Mouse (Mus musculus) embryonic facial prominence, embryonic 13.5 days (tissue): ENCODE data around the gene Gnpnat1. TPM values are rescaled to one million over a fixed set of nuclear protein-coding genes. Genes with fewer than 3 reads are reported as not detected.

Experiments used
- ATAC-seq: fragments of 200-750 bp; cut with Nextera tagmentation; 2 replicates; pipeline ENCODE4 v1.8.0; 2017; ENCODE audit warnings: low read depth; ENCODE audit not compliant: insufficient number of reproducible peaks, insufficient read depth, low FRiP score, low TSS enrichment
- H3K27ac ChIP-seq: fragments of 300-500 bp; sonication (generic); 2 replicates; pipeline ENCODE4 v1.5.1; 2015; ENCODE audit warnings: moderate library complexity, mild to moderate bottlenecking, inconsistent platforms
- H3K27me3 ChIP-seq: fragments of 300-500 bp; sonication (generic); 2 replicates; pipeline ENCODE4 v1.6.1; 2015; ENCODE audit warnings: mild to moderate bottlenecking, inconsistent platforms
- H3K36me3 ChIP-seq: fragments of 300-500 bp; sonication (generic); 2 replicates; pipeline ENCODE4 v1.6.1; 2015; ENCODE audit warnings: mild to moderate bottlenecking, inconsistent platforms
- H3K4me1 ChIP-seq: fragments of 300-500 bp; sonication (generic); 2 replicates; pipeline ENCODE4 v1.6.1; 2015; ENCODE audit warnings: inconsistent platforms
- H3K4me2 ChIP-seq: fragments of 300-500 bp; sonication (generic); 2 replicates; pipeline ENCODE4 v1.6.1; 2015; ENCODE audit warnings: moderate library complexity, mild to moderate bottlenecking, inconsistent platforms
- H3K4me3 ChIP-seq: fragments of 300-500 bp; sonication (generic); 2 replicates; pipeline ENCODE4 v1.5.1; 2015; ENCODE audit warnings: mild to moderate bottlenecking, inconsistent platforms
- H3K9ac ChIP-seq: fragments of 300-500 bp; sonication (generic); 2 replicates; pipeline ENCODE4 v1.6.1; 2015; ENCODE audit warnings: mild to moderate bottlenecking, inconsistent platforms
- H3K9me3 ChIP-seq: fragments of 300-500 bp; sonication (generic); 2 replicates; pipeline ENCODE4 v1.6.1; 2016; ENCODE audit warnings: inconsistent platforms
- WGBS: fragments of 180-500 bp; shearing (Covaris S2); methylation state at CpG from one replicate; pipeline ENCODE4 v1.1.7; 2015; ENCODE audit warnings: mixed read lengths; 5-methylcytosine and 5-hydroxymethylcytosine counted together
- polyA plus RNA-seq: library from polyadenylated mRNA; unstranded; fragments of >200 nt; fragmentation: Nextera tagmentation; extraction: Ambion mirVana; gene quantifications from 2 replicates; pipeline ENCODE4 v1.2.1, GENCODE M21; 2015

The Gnpnat1 gene
- polyA plus RNA-seq, 1 experiment from 2014 or later = 49.5 TPM

DNA sequence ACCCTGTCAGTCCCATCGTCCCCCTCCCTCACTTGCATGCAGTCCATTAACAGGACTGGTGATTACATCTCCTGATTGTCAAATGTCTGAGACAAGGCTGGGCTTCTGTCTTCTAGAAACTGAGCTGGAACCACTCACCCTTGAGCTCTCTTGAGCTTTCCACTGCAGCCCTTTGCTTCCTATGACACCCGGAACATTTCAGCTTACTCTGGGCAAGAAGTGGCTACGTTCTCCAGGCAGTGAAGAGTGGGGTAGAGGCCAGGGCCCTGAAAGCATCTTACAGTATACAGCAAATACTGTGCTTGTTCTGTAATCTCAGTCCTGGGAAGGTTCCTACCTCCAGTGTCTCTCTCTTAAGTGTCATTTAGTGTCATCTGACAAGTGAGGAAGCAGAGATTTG is 15.5 kb downstream of the Gnpnat1 start:
- H3K27ac ChIP-seq = peak overlapping the region; percentile 84
- peak overlapping the region; percentile 91 for H3K9ac ChIP-seq
- no peaks in the 10 kb centered on the region for H3K27me3 ChIP-seq
- peak overlapping the region; percentile 80 for H3K4me3 ChIP-seq
- H3K4me2 ChIP-seq = peak overlapping the region; percentile 75
- H3K36me3 ChIP-seq = no peaks in the 10 kb centered on the region
- peaks cover 7% of the 10 kb centered on the region for H3K4me1 ChIP-seq
- no peak for ATAC-seq
- no peaks in the 10 kb centered on the region for H3K9me3 ChIP-seq
- WGBS = 23% methylated on average over 3 of the region's 3 CpGs

DNA sequence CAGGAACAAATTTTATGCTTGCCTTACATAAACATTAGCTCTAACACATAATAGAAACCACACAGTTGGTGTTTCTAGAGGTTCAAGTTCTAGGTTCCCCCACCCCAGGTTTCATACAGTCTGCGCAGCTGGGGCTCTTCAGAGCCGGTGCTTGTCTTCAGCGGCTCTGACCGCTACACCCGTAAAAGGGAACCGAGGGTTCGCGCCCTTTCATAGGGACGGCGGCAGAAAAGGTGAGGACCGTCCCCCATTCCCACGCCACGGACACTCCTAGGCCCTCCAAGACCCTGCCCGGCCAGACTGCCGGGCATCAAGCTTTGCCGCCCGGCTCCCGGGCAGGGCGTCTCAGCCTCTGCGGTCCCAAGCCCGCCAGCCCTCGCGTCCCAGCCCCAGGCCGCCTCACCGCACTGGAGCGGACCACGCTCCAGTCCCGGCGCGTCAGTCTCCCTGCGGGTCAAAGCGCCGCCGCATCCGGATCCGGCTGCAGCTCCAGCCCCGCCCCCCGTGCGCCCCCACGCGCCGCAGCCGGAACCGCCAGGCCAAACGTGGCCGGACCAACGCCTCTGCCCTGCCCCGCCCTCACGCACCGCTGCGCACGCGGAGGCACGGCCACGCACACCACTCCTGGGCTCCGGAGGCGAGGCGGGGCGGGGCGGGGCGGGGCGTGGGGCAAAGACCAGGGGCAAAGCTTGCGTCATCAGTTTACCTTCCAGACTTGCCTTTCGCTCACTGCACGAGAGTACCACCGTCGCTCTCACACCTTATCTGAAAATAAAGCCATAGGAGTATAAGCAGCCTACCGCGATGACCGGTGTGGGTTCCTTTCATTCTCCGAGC is 16.1 kb downstream of the Gnpnat1 start:
- Histone ChIP-seq H3K4me2 (peak overlapping the region; percentile 75), H3K9me3 (no peaks in the 10 kb centered on the region), H3K4me3 (peak overlapping the region; percentile 80), H3K4me1 (peaks cover 7% of the 10 kb centered on the region), H3K36me3 (no peaks in the 10 kb centered on the region), H3K9ac (peak overlapping the region; percentile 91), H3K27ac (peak overlapping the region; percentile 84), H3K27me3 (no peaks in the 10 kb centered on the region)
- under 1% methylated on average over 70 of the region's 71 CpGs for WGBS
- peak; percentile 96 for ATAC-seq

DNA sequence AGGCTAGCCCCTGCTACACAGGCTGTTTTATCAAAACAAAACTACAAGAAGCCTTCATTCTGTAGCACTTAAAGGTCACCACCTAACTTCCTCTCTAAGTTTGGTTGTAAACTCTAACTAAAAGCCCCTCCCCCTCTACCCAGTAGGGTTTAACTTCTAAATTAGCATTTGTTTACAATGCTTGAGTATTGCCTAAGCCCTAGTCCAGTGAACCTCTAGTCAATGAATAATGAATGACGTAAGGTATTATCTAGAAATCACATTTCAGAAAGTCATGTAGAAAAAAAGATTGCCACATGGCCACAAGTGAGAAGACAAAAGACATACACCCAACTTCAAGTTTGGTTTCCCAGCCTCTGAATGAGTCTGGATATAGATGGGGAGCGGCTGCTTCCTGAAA is 17.2 kb downstream of the Gnpnat1 start:
- Histone ChIP-seq H3K27ac (no peak overlapping the region), H3K36me3 (peaks cover 5% of the 10 kb centered on the region), H3K27me3 (no peaks in the 10 kb centered on the region), H3K4me1 (peaks cover 7% of the 10 kb centered on the region), H3K9ac (no peak overlapping the region; the same call in 1 of the 2 replicates), H3K9me3 (no peaks in the 10 kb centered on the region), H3K4me2 (peak overlapping the region; percentile 75), H3K4me3 (peak overlapping the region; percentile 80)
- no peak for ATAC-seq
- WGBS = 30% methylated on average over 2 of the region's 2 CpGs

DNA sequence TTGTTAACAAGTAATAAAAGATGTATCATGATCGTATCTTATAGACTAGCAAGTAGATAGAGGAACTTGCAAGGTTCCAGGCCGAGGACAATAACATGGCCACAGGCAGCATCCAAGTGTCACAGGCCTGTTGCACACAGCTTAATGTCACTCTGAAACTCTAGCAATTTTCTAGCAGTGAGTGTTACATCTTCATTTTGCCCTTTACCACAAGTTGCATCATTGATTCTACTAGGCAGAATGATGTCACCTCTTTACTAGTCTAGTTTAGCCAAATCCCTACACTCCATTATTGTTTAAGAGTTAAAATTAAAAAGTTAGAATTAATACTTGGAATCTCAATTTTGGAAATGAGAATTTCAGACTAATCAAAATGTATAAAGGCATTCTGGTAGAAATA is 19.1 kb downstream of the Gnpnat1 start:
- Histone ChIP-seq H3K4me2 (no peak overlapping the region), H3K4me3 (no peak overlapping the region), H3K9ac (no peak overlapping the region), H3K27me3 (no peaks in the 10 kb centered on the region), H3K27ac (no peak overlapping the region), H3K4me1 (peaks cover 7% of the 10 kb centered on the region), H3K36me3 (peaks cover 12% of the 10 kb centered on the region), H3K9me3 (no peaks in the 10 kb centered on the region)
- ATAC-seq = no peak
- 86% methylated on average over 2 of the region's 2 CpGs for WGBS

DNA sequence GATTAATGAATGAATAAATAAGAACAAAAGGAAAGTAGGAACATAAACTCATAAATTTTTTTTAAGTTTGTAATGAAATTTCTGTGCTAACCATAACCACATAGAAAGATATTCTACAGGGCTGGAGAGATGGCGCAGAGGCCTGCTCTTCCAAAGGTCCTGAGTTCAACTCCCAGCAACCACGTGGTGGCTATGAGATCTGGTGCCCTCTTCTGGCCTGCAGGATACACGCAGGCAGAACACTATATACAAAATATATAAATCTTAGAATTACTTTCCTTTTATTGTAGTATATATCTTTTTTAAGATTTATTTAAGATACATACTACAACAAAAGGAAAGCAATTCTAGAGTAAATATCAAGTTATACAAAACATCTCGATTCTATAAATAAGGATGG is 21.8 kb downstream of the Gnpnat1 start:
- Histone ChIP-seq H3K27me3 (no peaks in the 10 kb centered on the region), H3K36me3 (peaks cover 31% of the 10 kb centered on the region), H3K9ac (no peak overlapping the region), H3K4me1 (peaks cover 7% of the 10 kb centered on the region), H3K4me2 (no peak overlapping the region), H3K9me3 (no peaks in the 10 kb centered on the region), H3K4me3 (no peak overlapping the region), H3K27ac (no peak overlapping the region)
- no peak for ATAC-seq
- 80% methylated on average over 4 of the region's 4 CpGs for WGBS

DNA sequence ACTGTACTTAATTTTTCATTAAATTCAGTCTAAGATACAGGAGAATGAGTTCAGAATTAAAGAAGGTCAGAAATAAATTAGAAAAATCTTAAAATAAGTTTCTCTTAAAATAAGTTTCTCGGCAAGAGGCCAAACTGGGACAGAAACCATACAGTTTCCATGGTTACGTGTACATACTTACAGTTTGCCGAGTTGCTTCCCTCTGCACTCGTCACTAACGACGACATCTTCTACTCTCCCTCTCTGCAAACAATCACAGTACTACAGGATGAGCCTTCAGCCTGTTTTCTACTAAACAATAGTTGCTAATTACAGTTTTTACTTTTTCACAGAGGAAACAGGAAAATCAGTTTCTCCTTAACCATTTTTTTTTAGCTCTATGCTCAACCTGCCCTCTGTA is 24.0 kb downstream of the Gnpnat1 start:
- 81% methylated on average over 6 of the region's 6 CpGs for WGBS
- no peaks in the 10 kb centered on the region for H3K4me1 ChIP-seq
- H3K4me2 ChIP-seq = no peak overlapping the region
- no peak for ATAC-seq
- no peak overlapping the region for H3K27ac ChIP-seq
- H3K9ac ChIP-seq = no peak overlapping the region
- H3K36me3 ChIP-seq = peaks cover 31% of the 10 kb centered on the region
- no peaks in the 10 kb centered on the region for H3K9me3 ChIP-seq
- H3K27me3 ChIP-seq = no peaks in the 10 kb centered on the region
- no peak overlapping the region for H3K4me3 ChIP-seq

GRCm38 (mm10) chr14:45378771-45379170 is 25.9 kb downstream of the Gnpnat1 start:
- Histone ChIP-seq H3K4me2 (no peak overlapping the region), H3K9me3 (no peaks in the 10 kb centered on the region), H3K27ac (no peak overlapping the region), H3K4me3 (no peak overlapping the region), H3K27me3 (no peaks in the 10 kb centered on the region), H3K36me3 (peaks cover 31% of the 10 kb centered on the region), H3K4me1 (no peaks in the 10 kb centered on the region), H3K9ac (no peak overlapping the region)
- ATAC-seq = no peak
- 93% methylated on average over 3 of the region's 3 CpGs for WGBS

- H3K4me2 ChIP-seq = no peak overlapping the region
- no peaks in the 10 kb centered on the region for H3K9me3 ChIP-seq
- WGBS = 92% methylated on average over 6 of the region's 6 CpGs
- H3K4me3 ChIP-seq = no peak overlapping the region
- no peak overlapping the region for H3K9ac ChIP-seq
- no peaks in the 10 kb centered on the region for H3K4me1 ChIP-seq
- ATAC-seq = no peak
- H3K27me3 ChIP-seq = no peaks in the 10 kb centered on the region
- H3K27ac ChIP-seq = no peak overlapping the region
- H3K36me3 ChIP-seq = peaks cover 24% of the 10 kb centered on the region
Measured at GRCm38 (mm10) chr14:45365196-45365587, 39.5 kb downstream of the Gnpnat1 start.

- peaks cover 19% of the 10 kb centered on the region for H3K36me3 ChIP-seq
- H3K4me3 ChIP-seq = no peak overlapping the region
- no peaks in the 10 kb centered on the region for H3K9me3 ChIP-seq
- WGBS = 81% methylated on average over 16 of the region's 16 CpGs
- H3K27me3 ChIP-seq = no peaks in the 10 kb centered on the region
- no peak overlapping the region for H3K4me2 ChIP-seq
- H3K27ac ChIP-seq = no peak overlapping the region
- H3K9ac ChIP-seq = no peak overlapping the region
- H3K4me1 ChIP-seq = no peaks in the 10 kb centered on the region
- ATAC-seq = no peak
Measured at GRCm38 (mm10) chr14:45364211-45365195, 40.2 kb downstream of the Gnpnat1 start.

DNA sequence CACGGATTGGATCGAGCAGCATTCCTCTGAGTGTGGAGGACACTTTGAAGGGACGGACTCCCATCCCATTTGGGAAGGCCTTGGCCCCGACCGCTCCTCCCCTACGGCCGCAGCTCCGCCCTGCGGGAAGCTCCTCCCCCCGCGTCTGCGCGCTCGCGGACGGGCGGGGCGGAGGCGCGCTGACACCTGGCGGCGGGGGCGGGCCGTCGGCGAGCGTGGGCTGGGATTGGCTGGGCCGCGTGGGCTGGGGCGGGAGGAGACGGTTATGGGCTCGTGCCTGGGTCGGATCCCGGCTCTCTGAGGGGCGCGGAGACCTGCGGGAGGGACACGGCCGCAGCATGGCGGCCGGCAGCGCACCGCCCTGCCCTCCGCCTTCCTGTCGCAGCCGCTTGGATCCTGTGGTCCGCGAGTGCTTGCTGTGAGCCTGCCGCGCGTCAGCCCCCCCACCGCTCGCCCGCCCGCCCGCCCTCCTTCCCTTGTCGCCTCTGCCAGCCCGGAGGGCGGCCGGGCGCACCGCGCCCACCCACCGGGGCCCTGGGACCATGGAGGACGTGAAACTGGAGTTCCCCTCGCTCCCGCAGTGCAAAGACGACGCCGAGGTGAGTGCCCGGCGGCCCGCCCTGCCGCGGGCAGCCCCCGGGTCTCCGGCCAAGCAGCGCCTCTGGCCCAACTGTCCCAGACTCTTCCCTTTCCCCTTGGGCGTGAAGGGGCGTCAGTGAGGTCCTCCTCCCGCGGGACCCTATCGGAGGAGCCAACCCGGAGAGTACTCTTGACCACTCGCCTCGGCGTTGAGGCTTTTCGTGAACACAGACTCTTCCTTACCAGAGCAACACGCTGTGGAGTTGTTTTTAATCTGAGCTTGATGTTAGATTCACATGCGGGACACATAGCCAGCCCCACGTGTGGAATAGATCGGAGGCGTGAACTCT is 53.5 kb downstream of the Gnpnat1 start, which contains the start of gene Styx:
Styx (plus strand) TSS at position 163 of the 929 bp plus-strand sequence.
- H3K27me3 ChIP-seq = no peaks in the 10 kb centered on the region
- peak within 1 kb of the TSS; percentile 82 for H3K9ac ChIP-seq
- H3K4me1 ChIP-seq = peaks cover 17% of the 10 kb centered on the region
- ATAC-seq = peak; percentile 99
- peak within 1 kb of the TSS; percentile 78 for H3K4me3 ChIP-seq
- peak within 1 kb of the TSS; percentile 81 for H3K27ac ChIP-seq
- under 1% methylated on average over 80 of the region's 93 CpGs for WGBS
- no peaks in the 10 kb centered on the region for H3K9me3 ChIP-seq
- H3K36me3 ChIP-seq = peaks cover 20% of the 10 kb centered on the region
- H3K4me2 ChIP-seq = peak within 1 kb of the TSS; percentile 65
